Mouse (Mus musculus) cerebellum, adult (tissue): Measurements from ENCODE around the gene Nup188.

ENCODE experiments used
- ATAC-seq: cut with Nextera tagmentation; 2 replicates; pipeline ENCODE4 v1.9.2; 2017; ENCODE audit warnings: mild to moderate bottlenecking, moderate library complexity, mixed read lengths; ENCODE audit not compliant: insufficient number of reproducible peaks, low FRiP score, low TSS enrichment

Nup188 gene

GRCm38 (mm10) chr2:30283193-30283592 is 3.0 kb upstream of the Nup188 start:
- no peak for ATAC-seq

- no peak for ATAC-seq
Observed at GRCm38 (mm10) chr2:30285004-30285403, 1.2 kb upstream of the Nup188 start.

GRCm38 (mm10) chr2:30285416-30286181 is 598 bp upstream of the Nup188 start:
- ATAC-seq, result peak; percentile 34; the same call in 1 of the 2 replicates

DNA sequence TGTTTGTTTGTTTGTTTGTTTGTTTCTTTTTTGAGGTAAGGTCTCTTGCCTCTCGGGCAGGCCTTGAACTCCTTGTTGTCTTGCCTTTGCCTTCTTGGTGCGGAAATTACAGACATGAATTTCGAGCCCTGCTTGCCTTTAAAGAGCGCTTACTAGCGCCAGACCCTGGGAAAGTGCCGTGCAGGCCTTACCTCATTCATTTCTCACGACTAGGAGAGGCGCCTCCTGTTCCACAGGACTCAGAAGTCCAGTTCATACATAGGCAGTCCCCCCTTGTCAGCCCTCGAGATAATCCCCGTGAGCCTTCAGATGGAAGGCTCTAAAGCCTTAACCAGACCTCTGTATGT is 803 bp downstream of the Nup188 start:
- no peak for ATAC-seq

GRCm38 (mm10) chr2:30299525-30299924 is 13.3 kb downstream of the Nup188 start:
- no peak for ATAC-seq

DNA sequence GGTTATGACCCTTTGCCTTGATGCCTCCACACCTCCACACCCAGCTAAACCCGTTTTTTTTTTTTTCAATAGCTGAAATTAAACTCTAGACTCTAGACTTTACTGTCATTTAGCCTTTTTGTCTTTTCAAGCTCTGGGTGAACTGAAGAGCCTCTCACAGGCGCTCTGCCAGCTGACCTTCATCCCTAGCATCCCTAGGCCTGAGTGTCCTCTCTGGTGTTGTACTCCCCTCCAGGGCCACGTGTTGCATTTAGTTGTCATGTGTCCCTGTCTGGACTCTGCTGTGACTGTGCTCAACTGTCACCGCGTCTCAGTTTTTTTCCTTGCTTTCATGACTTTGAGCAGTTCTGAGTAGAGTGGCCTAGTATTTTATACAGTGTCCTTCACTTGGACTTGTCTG is 13.8 kb downstream of the Nup188 start:
- ATAC-seq, result no peak

DNA sequence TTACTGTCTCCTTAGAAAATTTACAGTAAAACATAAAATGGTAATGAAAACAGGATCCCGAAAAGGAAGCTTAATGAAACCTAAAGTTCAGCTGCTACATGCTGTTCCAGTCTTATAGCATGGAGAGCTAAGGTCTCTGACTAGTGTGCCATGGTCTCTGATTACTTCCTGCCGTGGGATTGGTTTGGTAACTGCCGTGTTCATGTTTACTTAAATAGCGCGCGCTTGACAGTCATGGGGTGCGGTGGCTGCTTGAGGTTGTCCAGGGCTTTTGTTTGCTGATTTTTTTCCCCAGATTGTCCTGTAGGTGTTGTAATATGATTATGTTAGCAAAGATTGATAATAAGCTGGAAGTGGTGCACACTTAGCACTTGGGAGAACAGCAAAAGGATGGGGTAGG is 19.9 kb downstream of the Nup188 start:
- ATAC-seq, result no peak

DNA sequence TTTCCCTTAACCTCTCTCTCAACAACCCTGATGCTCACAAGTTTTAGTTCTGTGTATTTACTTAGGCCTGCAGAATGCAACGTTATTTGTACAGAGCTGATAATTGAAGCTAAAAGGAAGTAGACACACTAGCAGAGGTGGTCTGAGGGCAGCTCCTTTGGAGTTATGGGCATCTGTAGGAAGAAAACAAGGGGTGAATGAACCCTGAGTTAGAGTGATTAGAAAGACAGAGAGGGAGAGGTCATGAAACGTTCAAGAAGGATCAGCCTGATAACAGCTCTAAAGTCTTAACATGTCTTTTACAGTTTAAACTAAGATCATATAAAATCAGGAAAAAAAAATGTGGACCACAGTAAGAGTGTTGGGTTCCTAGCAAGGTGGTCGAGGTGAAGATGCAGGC is 23.2 kb downstream of the Nup188 start:
- no peak for ATAC-seq

DNA sequence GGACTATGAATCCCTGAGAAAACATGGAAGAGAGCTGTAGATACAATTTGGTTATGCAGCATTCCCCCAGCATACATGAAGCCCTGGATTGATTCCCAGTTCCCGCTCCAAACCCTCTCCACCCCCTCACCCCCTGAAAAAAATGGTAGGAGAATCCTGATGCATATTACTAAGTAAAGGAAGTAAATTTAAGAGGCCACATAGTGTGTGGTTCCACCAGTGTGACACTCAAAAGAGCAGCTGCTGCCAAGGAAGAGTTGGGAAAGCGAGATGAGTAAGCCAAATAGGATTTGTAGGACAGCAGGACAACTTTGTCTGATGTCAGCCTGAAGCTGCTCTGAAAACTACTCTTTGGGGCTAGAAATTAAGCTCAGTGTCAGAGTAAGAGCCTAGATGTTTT is 25.3 kb downstream of the Nup188 start:
- no peak for ATAC-seq

DNA sequence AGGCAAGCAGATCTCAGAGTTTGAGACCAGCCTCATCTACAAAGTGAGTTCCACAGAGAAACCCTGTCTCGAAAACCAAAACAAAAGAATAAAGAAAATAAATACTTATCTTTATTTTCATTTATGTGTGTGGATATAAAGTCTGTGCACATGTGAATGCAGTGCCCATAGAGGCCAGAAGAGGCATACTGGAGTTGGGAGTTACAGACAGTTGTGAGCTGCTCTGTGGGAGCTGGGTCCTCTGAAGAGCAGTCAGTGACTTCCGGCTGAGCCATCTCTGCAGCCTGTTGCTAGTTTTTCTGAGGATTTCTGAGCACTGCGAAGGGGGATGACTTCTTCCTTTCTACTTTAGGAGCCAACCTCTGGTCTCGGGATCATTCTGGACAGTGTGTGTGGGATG is 29.9 kb downstream of the Nup188 start:
- no peak for ATAC-seq

GRCm38 (mm10) chr2:30316955-30317354 is 30.8 kb downstream of the Nup188 start:
- no peak for ATAC-seq

GRCm38 (mm10) chr2:30319260-30319659 is 33.1 kb downstream of the Nup188 start:
- ATAC-seq, result no peak

DNA sequence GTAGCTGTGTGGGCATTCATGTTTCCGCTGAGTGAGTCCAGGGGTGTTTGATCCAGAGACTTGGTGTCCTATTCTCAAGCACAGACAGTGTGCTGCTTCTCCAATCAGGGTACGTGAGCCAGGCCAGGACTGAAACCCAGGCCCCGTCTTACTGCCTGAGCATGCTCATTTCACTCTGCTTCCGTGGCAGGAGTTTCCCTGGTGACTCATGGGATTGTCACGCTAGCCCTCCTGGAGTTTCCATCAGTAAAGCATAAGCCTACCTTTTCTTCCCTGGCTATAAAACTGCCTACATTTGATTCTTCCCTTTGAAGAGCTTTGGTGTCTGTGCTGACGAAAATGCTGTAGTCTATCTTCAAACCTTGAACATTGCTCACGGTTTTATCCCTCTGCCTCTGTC is 36.9 kb downstream of the Nup188 start:
- ATAC-seq, result no peak

GRCm38 (mm10) chr2:30325296-30325695 is 39.1 kb downstream of the Nup188 start:
- ATAC-seq, result no peak

- ATAC-seq, result no peak
Observed at GRCm38 (mm10) chr2:30327276-30327675, 41.1 kb downstream of the Nup188 start.

DNA sequence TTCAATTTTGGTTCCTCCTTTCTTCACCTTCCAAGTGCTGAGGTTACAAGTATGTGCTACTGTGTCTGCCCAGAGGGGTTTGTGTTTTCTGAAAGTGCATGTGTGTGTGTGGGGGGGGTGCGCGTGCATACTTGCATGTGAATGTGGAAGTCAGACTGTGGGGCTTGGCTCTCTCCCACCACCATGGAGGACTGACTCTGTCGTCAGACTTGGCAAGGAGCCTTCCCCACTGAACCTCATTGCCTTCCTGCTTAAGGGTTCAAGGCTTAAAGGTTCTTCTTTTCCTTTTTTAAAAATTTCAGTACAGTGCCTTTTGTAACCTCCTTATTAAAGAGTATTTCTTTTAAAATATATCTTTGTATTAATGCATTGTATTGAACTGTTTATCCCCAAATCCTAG is 42.6 kb downstream of the Nup188 start:
- ATAC-seq, result no peak

- ATAC-seq, result no peak
Observed at GRCm38 (mm10) chr2:30335324-30335723, 49.1 kb downstream of the Nup188 start.

- peak; percentile 41; the same call in 1 of the 2 replicates for ATAC-seq
Observed at GRCm38 (mm10) chr2:30336174-30336915, 50.1 kb downstream of the Nup188 start.

GRCm38 (mm10) chr2:30337179-30337578 is 51.0 kb downstream of the Nup188 start:
- no peak for ATAC-seq

- ATAC-seq, result no peak
Observed at GRCm38 (mm10) chr2:30342061-30342460, 55.9 kb downstream of the Nup188 start.

- ATAC-seq, result no peak
Observed at GRCm38 (mm10) chr2:30342544-30342943, 56.3 kb downstream of the Nup188 start.

- ATAC-seq, result no peak
Observed at GRCm38 (mm10) chr2:30343601-30344137, 57.5 kb downstream of the Nup188 start.
